Mouse (Mus musculus) cerebellum, adult 2 months (tissue): ENCODE data around the gene Lbp.

Experiments used
- CTCF ChIP-seq: fragments of 200-500 bp; IDR thresholded peaks from 2 replicates; pipeline ENCODE4 v1.5.1; 2011; ENCODE audit warnings: low read depth, mild to moderate bottlenecking, control low read depth, low read length, moderate library complexity, borderline replicate concordance; ENCODE audit not compliant: insufficient read depth
- POLR2A ChIP-seq: fragments of 200-500 bp; IDR thresholded peaks from 2 replicates; pipeline ENCODE4 v1.6.1; 2011; ENCODE audit warnings: low read length, control low read depth, borderline replicate concordance; ENCODE audit not compliant: insufficient read depth

DNA sequence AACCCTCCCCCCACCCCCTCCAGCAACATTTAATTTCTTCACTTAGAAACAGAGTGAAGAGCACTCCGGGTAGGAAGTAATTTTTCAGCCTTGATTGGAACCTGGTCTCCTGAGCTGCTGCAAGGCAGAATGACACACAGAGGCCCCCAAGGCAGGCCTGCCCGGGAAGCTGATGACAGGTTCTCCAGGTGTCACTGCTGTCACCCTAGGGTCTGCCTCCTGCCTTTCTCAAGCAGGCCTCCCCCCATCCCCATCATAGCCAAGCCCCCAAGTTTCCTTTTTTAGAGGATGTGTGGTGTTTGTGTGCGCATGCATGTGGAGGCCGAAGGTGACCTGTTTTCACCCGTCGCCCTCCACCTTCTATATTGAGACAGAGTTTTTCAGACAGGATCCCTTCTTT, 22.5 kb upstream of the Lbp start:
- no peak for TF ChIP-seq CTCF
- TF ChIP-seq POLR2A, result no peak
